Mouse (Mus musculus): ENCODE measurements at regions not wholly inside any gene's neighbourhood (a gene's known extent, or its start where the extent isn't known, plus 50 kb on each side); places are given as distances from the start of the nearest gene placed in this dataset.

- TF ChIP-seq CTCF (conservative IDR thresholded peaks at IDR 0.05; ENCODE audit: insufficient read depth, insufficient read length, low read depth, low read length) (no peak), POLR2A (IDR thresholded peaks at IDR 0.05; ENCODE audit: low read depth, low read length) (no peak)
Observed at GRCm38 (mm10) chr3:143752660-143753059, 452.4 kb downstream of the Lmo4 start.

Measured in kidney, adult 2 months (tissue).